Mouse (Mus musculus) embryonic facial prominence, embryonic 13.5 days (tissue): ENCODE measurements around the gene Sptbn1. TPM values are rescaled to one million over a fixed set of nuclear protein-coding genes. Genes with fewer than 3 reads are reported as not detected.

Experiments used
- ATAC-seq: fragments of 200-750 bp; cut with Nextera tagmentation; 2 replicates; pipeline ENCODE4 v1.8.0; 2017; ENCODE audit warnings: low read depth; ENCODE audit not compliant: insufficient number of reproducible peaks, insufficient read depth, low FRiP score, low TSS enrichment
- H3K27ac ChIP-seq: fragments of 300-500 bp; sonication (generic); 2 replicates; pipeline ENCODE4 v1.5.1; 2015; ENCODE audit warnings: moderate library complexity, mild to moderate bottlenecking, inconsistent platforms
- H3K27me3 ChIP-seq: fragments of 300-500 bp; sonication (generic); 2 replicates; pipeline ENCODE4 v1.6.1; 2015; ENCODE audit warnings: mild to moderate bottlenecking, inconsistent platforms
- H3K36me3 ChIP-seq: fragments of 300-500 bp; sonication (generic); 2 replicates; pipeline ENCODE4 v1.6.1; 2015; ENCODE audit warnings: mild to moderate bottlenecking, inconsistent platforms
- H3K4me1 ChIP-seq: fragments of 300-500 bp; sonication (generic); 2 replicates; pipeline ENCODE4 v1.6.1; 2015; ENCODE audit warnings: inconsistent platforms
- H3K4me2 ChIP-seq: fragments of 300-500 bp; sonication (generic); 2 replicates; pipeline ENCODE4 v1.6.1; 2015; ENCODE audit warnings: moderate library complexity, mild to moderate bottlenecking, inconsistent platforms
- H3K4me3 ChIP-seq: fragments of 300-500 bp; sonication (generic); 2 replicates; pipeline ENCODE4 v1.5.1; 2015; ENCODE audit warnings: mild to moderate bottlenecking, inconsistent platforms
- H3K9ac ChIP-seq: fragments of 300-500 bp; sonication (generic); 2 replicates; pipeline ENCODE4 v1.6.1; 2015; ENCODE audit warnings: mild to moderate bottlenecking, inconsistent platforms
- H3K9me3 ChIP-seq: fragments of 300-500 bp; sonication (generic); 2 replicates; pipeline ENCODE4 v1.6.1; 2016; ENCODE audit warnings: inconsistent platforms
- WGBS: fragments of 180-500 bp; shearing (Covaris S2); methylation state at CpG from one replicate; pipeline ENCODE4 v1.1.7; 2015; ENCODE audit warnings: mixed read lengths; 5-methylcytosine and 5-hydroxymethylcytosine counted together
- polyA plus RNA-seq: library from polyadenylated mRNA; unstranded; fragments of >200 nt; fragmentation: Nextera tagmentation; extraction: Ambion mirVana; gene quantifications from 2 replicates; pipeline ENCODE4 v1.2.1, GENCODE M21; 2015

The Sptbn1 gene
- polyA plus RNA-seq, result 80.9 and 91.1 TPM in 2 replicates

DNA sequence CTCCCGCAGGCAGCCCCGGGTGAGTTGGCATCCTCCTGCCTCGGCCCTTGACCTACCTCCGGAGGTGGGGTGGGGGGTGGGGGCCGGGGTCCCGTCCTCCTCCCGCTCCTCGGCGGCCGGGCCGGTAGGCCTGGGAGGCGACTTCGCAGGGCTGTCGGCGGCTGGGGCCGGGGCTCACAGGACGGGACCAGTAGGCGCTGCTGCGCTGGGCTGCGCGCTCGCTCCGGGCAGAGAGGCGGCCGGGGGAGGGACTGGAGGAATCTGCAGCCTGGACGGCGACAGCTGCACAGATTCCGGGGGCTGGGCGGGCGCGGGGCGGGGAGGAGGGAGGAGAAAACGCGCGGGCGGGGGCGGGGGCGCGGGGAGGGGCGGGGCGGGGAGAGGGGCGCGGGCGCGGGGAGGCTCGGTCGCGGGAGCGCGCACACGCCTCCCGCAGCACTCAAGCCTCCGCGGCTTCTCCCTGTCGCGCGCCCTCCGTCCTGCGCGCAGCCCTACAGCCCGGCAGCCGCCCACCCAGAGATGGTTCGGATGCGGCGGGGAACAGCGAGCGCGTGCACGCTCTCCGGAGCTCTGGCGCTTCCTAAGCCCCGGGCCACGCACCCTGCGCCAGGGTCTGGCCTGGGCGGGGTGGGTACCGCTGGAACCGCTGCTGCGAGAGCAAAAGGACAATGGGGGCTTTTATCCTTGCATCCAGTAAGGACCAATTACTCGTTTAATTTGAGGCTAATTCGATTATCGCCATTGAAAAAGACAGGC lies at the start of gene Sptbn1:
Sptbn1 (minus strand) TSS at position 284 of the 756 bp plus-strand sequence.
- H3K4me2 ChIP-seq, result peak within 1 kb of the TSS; percentile 80
- H3K9me3 ChIP-seq, result no peaks in the 10 kb centered on the region
- H3K4me3 ChIP-seq, result peak within 1 kb of the TSS; percentile 95
- peaks cover 22% of the 10 kb centered on the region for H3K4me1 ChIP-seq
- H3K27ac ChIP-seq, result peak within 1 kb of the TSS; percentile 93
- H3K9ac ChIP-seq, result peak within 1 kb of the TSS; percentile 91
- no peaks in the 10 kb centered on the region for H3K27me3 ChIP-seq
- no peaks in the 10 kb centered on the region for H3K36me3 ChIP-seq
- peak; percentile 95 for ATAC-seq
- WGBS, result under 1% methylated on average over 35 of the region's 81 CpGs

DNA sequence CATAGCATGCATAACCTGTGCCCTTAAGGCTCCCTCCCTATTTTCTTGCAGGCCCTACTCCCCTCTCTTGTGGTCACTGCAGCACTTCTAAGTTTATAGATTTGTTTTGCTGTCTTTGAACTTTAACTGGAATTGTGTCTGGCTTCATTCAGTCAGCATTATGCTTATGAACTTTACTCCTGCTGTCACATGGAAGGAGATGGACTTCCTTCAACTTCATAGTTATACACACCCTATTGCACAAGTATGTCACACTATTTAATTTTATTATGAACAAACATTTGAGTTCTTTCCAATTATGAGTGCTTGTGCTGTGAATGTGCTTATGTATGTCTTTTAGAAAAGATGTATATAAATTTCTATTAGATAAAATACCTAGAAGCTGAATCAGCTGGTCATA lies 26.3 kb upstream of the Sptbn1 start:
- Histone ChIP-seq H3K36me3 (no peaks in the 10 kb centered on the region), H3K27me3 (no peaks in the 10 kb centered on the region), H3K9me3 (no peaks in the 10 kb centered on the region), H3K4me2 (no peak overlapping the region), H3K27ac (no peak overlapping the region), H3K4me1 (0 out of 2 replicates have a peak, but pooled peaks cover 3% of the 10 kb centered on the region), H3K4me3 (no peak overlapping the region), H3K9ac (no peak overlapping the region)
- no peak for ATAC-seq

DNA sequence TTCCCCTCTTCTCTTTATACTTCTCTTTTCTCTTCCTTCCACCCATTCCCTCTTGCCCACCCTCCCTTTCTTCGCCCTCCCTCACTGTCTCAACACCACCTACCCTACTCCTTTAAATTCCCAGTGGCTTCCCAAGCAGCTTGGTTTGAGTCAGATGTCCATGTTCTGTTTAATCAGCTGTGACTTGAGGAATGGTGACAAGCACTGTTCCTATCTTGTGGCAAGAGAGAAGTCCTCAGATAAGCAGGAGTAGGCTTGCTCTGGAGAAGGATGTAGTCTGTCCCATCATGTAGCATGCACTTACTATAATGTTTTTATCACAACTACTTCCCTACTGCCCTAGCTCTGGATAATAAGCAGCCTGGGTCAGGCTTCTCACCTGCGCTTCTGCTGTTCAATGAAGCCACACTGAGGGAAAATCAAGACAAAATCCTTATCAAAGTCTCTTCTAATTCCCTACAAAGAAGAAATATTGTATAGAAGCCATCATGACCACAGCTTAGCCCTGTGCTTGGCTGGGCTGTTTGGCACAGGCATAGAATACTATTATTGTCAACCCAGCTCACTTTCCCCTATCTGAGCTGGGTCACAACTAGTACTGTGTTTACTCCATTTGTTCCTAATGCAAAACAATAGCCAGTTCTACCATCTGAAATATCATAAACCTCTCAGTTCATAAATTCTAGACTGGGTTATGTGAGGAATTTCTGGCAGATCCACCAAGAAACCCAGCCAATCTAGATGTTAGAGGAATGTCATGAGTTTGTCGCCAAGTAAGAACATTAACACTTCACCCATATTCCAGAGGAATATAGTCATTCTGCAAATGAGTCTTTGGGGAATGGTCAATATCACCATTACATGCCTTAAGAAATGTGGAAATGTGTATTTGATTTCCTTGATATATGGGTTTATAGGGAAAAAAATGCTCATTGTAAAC lies 24.5 kb upstream of the Sptbn1 start:
- Histone ChIP-seq H3K9ac (no peak overlapping the region), H3K27ac (no peak overlapping the region), H3K27me3 (no peaks in the 10 kb centered on the region)

DNA sequence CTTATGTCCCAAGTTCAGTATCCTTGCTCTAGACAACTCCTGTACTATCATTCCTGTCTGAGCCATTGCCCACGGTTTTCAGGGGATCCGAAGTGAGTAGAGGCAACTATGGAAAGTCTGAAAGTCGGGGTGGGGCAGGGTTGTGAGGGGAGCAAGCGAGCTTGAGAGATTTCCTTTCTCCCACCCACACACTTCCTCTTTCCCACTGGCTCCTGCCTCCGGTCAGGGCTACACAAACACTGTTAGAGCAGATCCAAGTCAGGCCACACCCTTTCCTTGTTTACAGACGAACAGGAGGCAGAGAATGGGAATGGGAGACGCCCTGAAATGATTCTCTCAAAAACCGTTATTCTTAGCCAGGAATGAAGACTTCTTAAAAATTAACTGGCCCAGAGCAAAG lies 23.2 kb upstream of the Sptbn1 start:
- 46% methylated on average over 8 of the region's 8 CpGs for WGBS
- H3K36me3 ChIP-seq, result no peaks in the 10 kb centered on the region
- peak overlapping the region; percentile 16; the same call in 1 of the 2 replicates for H3K27ac ChIP-seq
- ATAC-seq, result no peak
- H3K4me2 ChIP-seq, result no peak overlapping the region
- H3K4me1 ChIP-seq, result 0 out of 2 replicates have a peak, but pooled peaks cover 3% of the 10 kb centered on the region
- no peak overlapping the region for H3K9ac ChIP-seq
- no peaks in the 10 kb centered on the region for H3K27me3 ChIP-seq
- H3K4me3 ChIP-seq, result no peak overlapping the region
- H3K9me3 ChIP-seq, result no peaks in the 10 kb centered on the region

More for the DNA sequence above, 24.5 kb upstream of the Sptbn1 start:
- Histone ChIP-seq H3K9me3 (no peaks in the 10 kb centered on the region), H3K4me2 (no peak overlapping the region), H3K4me1 (0 out of 2 replicates have a peak, but pooled peaks cover 3% of the 10 kb centered on the region), H3K36me3 (no peaks in the 10 kb centered on the region), H3K4me3 (no peak overlapping the region)
- 88% methylated on average over 3 of the region's 3 CpGs for WGBS
- ATAC-seq, result no peak

DNA sequence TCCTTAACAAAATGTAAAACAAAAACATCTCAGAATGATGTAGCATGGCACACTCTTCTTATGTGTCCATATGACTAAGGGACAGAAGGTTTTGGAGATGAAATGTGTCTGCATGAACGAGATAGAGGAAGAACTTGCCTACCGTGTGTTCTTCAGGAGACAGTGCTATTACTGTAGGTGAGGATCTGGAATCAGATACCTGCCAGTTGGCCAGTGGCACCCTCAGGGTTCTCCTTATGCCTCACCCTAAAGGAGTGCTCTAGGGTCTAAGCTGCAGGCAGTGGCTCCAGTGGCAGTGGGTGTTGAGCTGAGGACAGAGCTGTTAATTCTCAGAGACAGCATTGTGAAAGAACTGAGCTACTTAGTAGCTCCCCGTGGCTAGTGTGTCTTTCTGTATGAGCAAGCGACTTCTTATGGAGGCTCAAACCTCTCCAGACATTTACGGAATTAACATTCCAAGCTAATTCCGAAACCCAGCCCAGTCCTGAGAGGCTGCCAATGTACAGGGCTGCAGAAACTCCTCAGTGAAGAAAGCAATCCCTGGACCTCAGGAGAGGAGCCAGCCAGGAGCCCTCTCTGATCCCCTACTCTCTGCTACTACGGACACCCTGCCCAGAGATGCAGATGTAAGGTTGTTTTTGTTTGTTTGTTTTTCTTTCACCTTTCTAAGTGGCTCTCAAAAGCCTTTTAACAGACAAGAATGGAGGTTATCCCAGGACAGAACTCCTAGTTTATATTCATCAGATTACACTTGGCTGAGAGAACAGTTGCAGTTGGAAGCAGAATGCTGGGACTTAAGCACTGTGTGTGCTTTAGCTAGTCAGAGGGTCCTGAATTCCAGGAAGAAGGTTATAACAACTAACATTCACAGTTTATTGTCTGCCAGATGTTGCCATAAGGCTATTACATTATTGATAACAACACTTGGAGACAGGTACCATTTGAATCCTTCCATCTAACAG lies 21.8 kb upstream of the Sptbn1 start:
- H3K9me3 ChIP-seq, result no peaks in the 10 kb centered on the region
- no peak overlapping the region for H3K4me2 ChIP-seq
- 51% methylated on average over 7 of the region's 7 CpGs for WGBS
- ATAC-seq, result no peak
- no peak overlapping the region for H3K9ac ChIP-seq
- no peaks in the 10 kb centered on the region for H3K27me3 ChIP-seq
- H3K4me3 ChIP-seq, result no peak overlapping the region
- 0 out of 2 replicates have a peak, but pooled peaks cover 3% of the 10 kb centered on the region for H3K4me1 ChIP-seq
- no peaks in the 10 kb centered on the region for H3K36me3 ChIP-seq
- H3K27ac ChIP-seq, result no peak overlapping the region

DNA sequence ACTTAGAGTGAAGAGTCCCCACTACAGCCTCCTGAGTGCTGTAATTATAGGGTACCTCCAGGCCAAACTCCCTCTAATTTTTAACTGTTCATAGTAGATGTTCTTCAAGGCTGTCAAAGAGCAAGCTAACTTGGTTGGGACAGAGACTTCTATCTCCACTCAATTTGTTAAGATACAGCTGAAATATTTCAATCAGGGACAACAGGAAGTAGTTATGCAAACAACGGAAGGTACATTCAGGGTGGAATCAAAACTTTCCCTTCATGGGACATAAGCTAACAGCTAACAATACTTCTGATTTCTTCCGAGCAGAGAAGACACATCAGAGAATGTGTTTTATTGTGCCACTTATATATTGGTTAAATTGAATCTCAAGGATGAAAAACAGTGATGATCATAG lies 20.1 kb upstream of the Sptbn1 start:
- H3K9me3 ChIP-seq, result no peaks in the 10 kb centered on the region
- ATAC-seq, result no peak
- H3K4me2 ChIP-seq, result no peak overlapping the region
- H3K4me1 ChIP-seq, result 0 out of 2 replicates have a peak, but pooled peaks cover 3% of the 10 kb centered on the region
- H3K27me3 ChIP-seq, result no peaks in the 10 kb centered on the region
- no peaks in the 10 kb centered on the region for H3K36me3 ChIP-seq
- no peak overlapping the region for H3K27ac ChIP-seq
- no peak overlapping the region for H3K4me3 ChIP-seq
- WGBS, result 82% methylated on average over 2 of the region's 2 CpGs
- no peak overlapping the region for H3K9ac ChIP-seq

DNA sequence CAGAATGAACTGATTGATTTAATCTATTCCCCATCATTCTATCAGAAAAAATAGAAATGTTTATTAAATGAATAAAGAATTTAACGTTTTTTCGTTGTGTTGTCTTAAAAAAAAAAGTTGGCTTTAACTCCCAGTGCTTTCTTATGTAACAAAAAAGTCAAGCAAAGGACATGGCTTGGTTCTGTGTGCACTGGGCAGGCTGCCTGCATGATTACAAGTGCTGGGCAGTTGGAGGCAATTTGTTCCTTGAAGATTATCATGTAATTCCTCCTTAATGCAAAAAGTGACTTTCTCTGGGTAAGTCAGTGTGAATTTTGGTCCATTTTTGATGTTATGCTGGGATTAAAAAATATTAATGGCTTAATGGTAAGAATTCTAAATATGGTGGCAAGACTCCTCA lies 15.7 kb upstream of the Sptbn1 start:
- Histone ChIP-seq H3K4me2 (no peak overlapping the region), H3K36me3 (no peaks in the 10 kb centered on the region), H3K4me3 (no peak overlapping the region), H3K9me3 (no peaks in the 10 kb centered on the region), H3K27ac (no peak overlapping the region), H3K9ac (no peak overlapping the region), H3K4me1 (no peaks in the 10 kb centered on the region), H3K27me3 (no peaks in the 10 kb centered on the region)
- ATAC-seq, result no peak
- WGBS, result 59% methylated on average over 2 of the region's 2 CpGs

DNA sequence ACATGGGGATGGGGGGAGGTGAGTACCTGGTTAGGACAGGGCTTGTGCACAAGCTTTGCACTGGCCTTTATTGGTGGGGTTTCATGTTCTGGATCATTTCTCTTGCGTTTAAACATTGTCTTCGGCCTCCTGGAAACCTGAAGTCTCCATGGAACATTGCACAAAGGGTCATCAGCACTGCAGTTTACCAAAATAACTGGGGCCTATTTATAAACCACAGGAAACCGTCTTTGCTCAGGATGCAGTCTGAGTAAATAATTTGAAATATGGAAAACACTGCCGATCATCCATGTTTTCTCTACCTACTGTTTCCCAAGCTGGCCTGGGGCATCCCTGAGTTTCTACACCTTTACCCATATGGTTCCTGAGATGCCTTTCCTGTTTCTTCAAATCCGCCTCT lies 13.1 kb upstream of the Sptbn1 start:
- 81% methylated on average over 5 of the region's 5 CpGs for WGBS
- H3K4me3 ChIP-seq, result no peak overlapping the region
- H3K27ac ChIP-seq, result no peak overlapping the region
- no peak overlapping the region for H3K4me2 ChIP-seq
- H3K9ac ChIP-seq, result no peak overlapping the region
- no peaks in the 10 kb centered on the region for H3K27me3 ChIP-seq
- H3K9me3 ChIP-seq, result no peaks in the 10 kb centered on the region
- ATAC-seq, result no peak
- no peaks in the 10 kb centered on the region for H3K4me1 ChIP-seq
- H3K36me3 ChIP-seq, result no peaks in the 10 kb centered on the region

DNA sequence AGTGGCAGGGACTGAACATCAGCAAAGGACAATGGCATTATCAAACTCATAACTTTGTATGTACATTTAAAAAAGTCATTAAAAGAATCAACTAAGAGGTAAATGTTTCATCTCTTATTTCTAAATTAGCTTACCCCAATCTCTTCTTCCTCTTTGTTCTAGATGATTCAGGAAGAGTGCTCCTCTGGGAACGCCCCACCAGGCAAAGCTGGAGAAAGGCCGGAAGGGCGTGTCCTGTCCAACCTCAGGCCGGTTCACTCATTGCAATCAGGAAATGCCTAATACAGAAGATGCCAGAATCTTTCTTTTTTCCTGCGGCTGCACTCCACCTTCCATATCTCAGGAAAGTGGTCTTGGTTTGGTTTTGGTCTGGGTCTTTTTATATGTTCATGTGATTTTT lies 11.3 kb upstream of the Sptbn1 start:
- H3K4me3 ChIP-seq, result no peak overlapping the region
- no peaks in the 10 kb centered on the region for H3K4me1 ChIP-seq
- 79% methylated on average over 5 of the region's 5 CpGs for WGBS
- no peak overlapping the region for H3K4me2 ChIP-seq
- no peak for ATAC-seq
- H3K36me3 ChIP-seq, result no peaks in the 10 kb centered on the region
- no peaks in the 10 kb centered on the region for H3K9me3 ChIP-seq
- H3K27me3 ChIP-seq, result no peaks in the 10 kb centered on the region
- no peak overlapping the region for H3K27ac ChIP-seq
- no peak overlapping the region for H3K9ac ChIP-seq

DNA sequence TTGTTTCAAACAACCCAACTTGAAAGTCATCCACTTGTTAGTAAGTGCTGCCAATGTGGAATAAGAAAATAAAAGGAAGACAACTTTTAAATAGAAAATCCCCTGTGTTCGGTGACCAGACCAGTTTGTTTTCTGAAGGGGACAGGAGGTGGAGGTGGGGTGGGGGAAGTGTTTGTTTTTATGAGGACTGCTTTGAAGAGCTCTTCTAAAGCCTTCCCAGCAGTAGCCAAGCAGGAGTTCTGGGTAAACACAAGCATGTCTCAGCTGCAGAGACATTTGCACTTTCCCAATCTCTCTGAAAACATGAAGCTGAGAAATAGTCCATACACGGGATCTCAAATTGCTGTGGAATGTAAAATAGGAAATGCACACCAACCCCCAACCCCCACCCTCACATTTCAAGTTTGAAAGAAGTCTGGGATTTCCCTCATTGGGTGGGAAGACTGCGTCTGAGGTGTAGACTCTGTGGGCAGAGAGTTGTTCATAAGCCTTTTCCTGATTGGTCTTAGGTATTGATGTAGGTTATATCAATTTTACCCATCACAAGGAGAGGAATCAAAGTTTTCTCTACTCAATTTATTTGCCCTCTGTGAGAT lies 7.6 kb upstream of the Sptbn1 start:
- Histone ChIP-seq H3K9ac (no peak overlapping the region), H3K4me3 (no peak overlapping the region), H3K4me1 (no peaks in the 10 kb centered on the region), H3K4me2 (no peak overlapping the region), H3K36me3 (no peaks in the 10 kb centered on the region), H3K27ac (no peak overlapping the region), H3K27me3 (no peaks in the 10 kb centered on the region), H3K9me3 (no peaks in the 10 kb centered on the region)
- no peak for ATAC-seq
- WGBS, result 49% methylated on average over 3 of the region's 3 CpGs

DNA sequence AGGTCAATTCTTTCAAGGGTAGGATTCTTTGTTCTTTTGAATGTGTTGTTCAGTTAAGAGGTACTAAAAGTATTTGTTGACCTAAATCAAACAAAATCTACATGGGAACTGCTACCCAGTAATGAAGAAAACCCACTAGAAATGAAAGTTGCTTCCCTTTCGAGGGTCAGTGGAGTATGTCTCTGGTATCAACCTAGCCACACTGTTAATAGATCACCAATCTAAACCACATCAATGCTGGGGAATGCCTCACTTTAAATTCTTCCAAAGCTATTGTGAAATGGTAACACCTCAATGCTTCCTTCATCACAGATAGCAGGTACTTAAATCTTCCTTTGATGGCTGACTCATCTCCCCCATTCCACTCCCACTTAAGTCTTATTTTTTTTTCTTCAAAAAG lies 1.5 kb upstream of the Sptbn1 start:
- ATAC-seq, result no peak
- WGBS, result 86% methylated on average over 1 of the region's 1 CpGs
- Histone ChIP-seq H3K4me2 (no peak overlapping the region), H3K27ac (no peak overlapping the region), H3K36me3 (no peaks in the 10 kb centered on the region), H3K9ac (no peak overlapping the region), H3K4me3 (no peak overlapping the region), H3K4me1 (peaks cover 22% of the 10 kb centered on the region), H3K9me3 (no peaks in the 10 kb centered on the region), H3K27me3 (no peaks in the 10 kb centered on the region)
